Mouse (Mus musculus): ENCODE results near the gene 6330409D20Rik. TPM values are rescaled to one million over a fixed set of nuclear protein-coding genes. Genes with fewer than 3 reads are reported as not detected.

Gene 6330409D20Rik
- 0.21 TPM in 1 of 2 replicates, not detected in the other for polyA plus RNA-seq (2012; rRNA removed; ENCODE audit: low replicate concordance)

GRCm38 (mm10) chr2:32740916-32741272, at the start of gene 6330409D20Rik:
TSS of gene 6330409D20Rik (minus strand) at chr2:32741016.

GRCm38 (mm10) chr2:32784048-32784681, 43.3 kb upstream of the 6330409D20Rik start, which contains the start of gene Cfap157:
TSS of gene Cfap157 (minus strand) at chr2:32784428.

DNA sequence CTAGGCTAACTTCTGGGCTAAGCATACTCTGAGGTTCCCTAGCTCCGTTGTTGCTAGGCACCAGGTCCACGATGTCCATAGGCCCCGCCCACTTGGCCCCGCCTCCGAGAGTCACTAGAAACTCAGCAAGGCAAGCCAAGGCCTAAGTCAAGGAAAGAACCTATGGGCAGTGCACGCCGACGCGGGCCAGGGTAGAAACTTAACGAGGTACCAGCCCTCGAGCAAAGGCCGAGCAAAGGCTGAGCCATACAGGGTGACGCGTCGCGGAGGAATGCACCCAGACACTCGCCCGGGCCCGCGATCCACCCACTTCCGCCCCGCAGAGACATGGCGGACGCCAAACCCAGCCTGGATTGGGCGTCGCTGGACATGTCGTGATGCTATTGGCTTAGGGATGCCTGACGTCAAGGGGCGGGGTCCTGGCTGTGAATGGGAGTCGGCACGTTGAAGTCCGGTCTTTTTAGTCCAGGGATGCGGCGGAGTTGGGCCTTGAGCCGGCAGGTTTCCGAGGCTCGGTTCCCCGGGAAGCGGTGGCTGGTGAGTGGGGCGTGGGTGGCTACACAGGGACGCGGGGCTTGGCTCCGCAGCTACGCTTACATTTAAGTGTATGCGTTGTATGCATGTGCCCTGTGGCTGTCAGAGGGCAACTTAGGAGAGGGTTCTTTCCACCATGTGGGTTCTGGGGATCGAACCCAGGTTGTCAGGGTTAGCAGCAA, 34.7 kb upstream of the 6330409D20Rik start, which contains the start of the genes Ttc16 and Ptrh1:
Ttc16 (minus strand) TSS at position 275 of the 716 bp plus-strand sequence.
Ptrh1 (plus strand) TSS at position 428 of the 716 bp plus-strand sequence.

GRCm38 (mm10) chr2:32757056-32757845, 16.4 kb upstream of the 6330409D20Rik start, which contains the start of gene Tor2a:
TSS of gene Tor2a (plus strand) at chr2:32757234.

DNA sequence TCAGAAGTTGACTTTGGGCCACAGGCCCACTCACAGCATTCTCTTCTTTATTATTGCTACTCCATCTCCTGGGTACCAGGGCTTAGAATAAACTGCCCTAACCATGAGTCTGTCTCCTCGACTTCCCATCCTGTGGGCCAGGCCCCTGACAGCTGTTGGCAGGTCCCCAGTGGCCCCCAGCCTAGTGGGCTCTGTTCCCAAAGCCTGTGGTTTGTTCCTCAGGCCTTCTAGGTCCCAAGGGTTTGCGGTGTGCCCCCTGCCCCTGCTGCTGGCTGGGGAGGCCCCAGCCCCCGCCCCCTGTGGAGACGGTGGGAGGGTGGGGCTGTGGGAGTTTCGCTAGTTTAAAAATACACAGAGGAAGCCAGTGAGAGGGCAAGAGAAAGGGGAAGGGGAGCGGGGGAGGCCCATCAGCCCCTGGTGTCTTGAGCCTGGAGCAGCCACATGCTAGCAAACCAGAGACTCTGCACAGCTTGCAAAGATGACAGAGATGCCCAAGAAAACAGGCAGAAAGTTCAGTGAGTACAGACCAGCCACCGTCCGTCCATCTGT, 20.1 kb downstream of the 6330409D20Rik start, which contains the start of gene Sh2d3c:
Sh2d3c (plus strand) TSS at position 375 of the 549 bp plus-strand sequence.

DNA sequence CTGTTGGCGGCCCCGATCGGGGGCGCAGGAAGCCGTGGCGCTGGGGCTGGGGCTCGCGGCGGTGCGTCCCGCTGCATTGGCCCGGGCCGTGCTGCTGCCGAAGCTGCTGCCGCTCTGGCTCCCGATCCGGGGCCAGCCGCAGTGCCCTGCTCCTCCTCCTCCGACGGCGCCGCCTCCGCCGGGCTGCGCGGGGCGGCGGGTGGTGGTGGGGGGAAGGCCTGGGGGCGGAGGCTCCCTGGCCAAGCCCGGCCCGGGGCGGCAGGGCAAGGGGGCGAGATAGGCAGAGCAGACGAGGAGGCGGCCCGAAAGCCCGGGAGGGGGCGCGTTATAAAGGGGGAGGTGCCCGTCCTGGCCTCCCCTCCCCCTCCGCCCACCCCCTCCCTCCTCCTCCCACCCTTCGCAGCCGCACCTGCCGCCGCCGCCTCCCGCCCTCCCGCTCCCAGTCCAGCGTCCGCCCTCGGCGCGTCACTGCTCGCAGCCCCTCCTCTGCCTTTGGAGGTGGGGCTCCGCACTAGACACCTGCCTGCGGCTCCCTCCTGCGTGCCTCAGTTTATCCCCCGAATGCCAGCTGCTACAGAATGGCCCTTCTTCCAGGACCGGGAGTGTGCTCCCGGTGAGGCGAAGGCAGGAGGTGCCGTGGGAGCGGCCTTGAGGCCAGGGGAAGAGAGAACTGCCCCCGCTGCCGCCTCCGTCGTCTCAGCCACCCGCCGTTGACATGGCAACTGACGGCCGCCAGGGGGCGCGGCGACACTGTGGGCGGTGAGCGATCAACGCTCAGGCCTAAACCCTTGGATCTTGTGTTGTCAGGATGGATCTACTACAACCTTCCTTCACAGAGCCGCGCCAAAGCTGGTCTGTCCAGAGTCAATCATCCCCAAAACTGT, 27.6 kb downstream of the 6330409D20Rik start, which contains the start of gene Cdk9:
Cdk9 (minus strand) TSS at position 143 of the 884 bp plus-strand sequence.

GRCm38 (mm10) chr2:32704021-32704421, 36.8 kb downstream of the 6330409D20Rik start, which contains the start of gene Fpgs:
TSS of gene Fpgs (minus strand) at chr2:32704145.

Other genes with a start within 250 kb of the 6330409D20Rik start
- 56.6 and 105 TPM in 2 replicates for gene Fam102a, start 205.7 kb downstream of the 6330409D20Rik start, polyA plus RNA-seq (2012; rRNA removed; ENCODE audit: low replicate concordance)
- gene Dpm2, start 170.2 kb downstream of the 6330409D20Rik start, polyA plus RNA-seq (2012; rRNA removed; ENCODE audit: low replicate concordance), result 119 and 153 TPM in 2 replicates
- 0.55 and 0.81 TPM in 2 replicates for gene Pip5kl1, start 166.2 kb downstream of the 6330409D20Rik start, polyA plus RNA-seq (2012; rRNA removed; ENCODE audit: low replicate concordance)
- not detected in 2 replicates for gene 9430097D07Rik, start 165.3 kb downstream of the 6330409D20Rik start, polyA plus RNA-seq (2012; rRNA removed; ENCODE audit: low replicate concordance)
- gene St6galnac4, start 153.9 kb downstream of the 6330409D20Rik start, polyA plus RNA-seq (2012; rRNA removed; ENCODE audit: low replicate concordance), result 6.6 and 10.5 TPM in 2 replicates
- gene St6galnac6, start 141.3 kb downstream of the 6330409D20Rik start, polyA plus RNA-seq (2012; rRNA removed; ENCODE audit: low replicate concordance), result 17.7 and 37.0 TPM in 2 replicates
- 5.3 and 7.2 TPM in 2 replicates for gene Ak1, start 119.3 kb downstream of the 6330409D20Rik start, polyA plus RNA-seq (2012; rRNA removed; ENCODE audit: low replicate concordance)
- gene Eng, start 94.4 kb downstream of the 6330409D20Rik start, polyA plus RNA-seq (2012; rRNA removed; ENCODE audit: low replicate concordance), result 54.8 and 56.1 TPM in 2 replicates
- 24.3 and 41.7 TPM in 2 replicates for gene Fpgs, start 36.9 kb downstream of the 6330409D20Rik start, polyA plus RNA-seq (2012; rRNA removed; ENCODE audit: low replicate concordance)
- gene Cdk9, start 27.9 kb downstream of the 6330409D20Rik start, polyA plus RNA-seq (2012; rRNA removed; ENCODE audit: low replicate concordance), result 60.9 and 65.3 TPM in 2 replicates
- gene Sh2d3c, start 20.0 kb downstream of the 6330409D20Rik start, polyA plus RNA-seq (2012; rRNA removed; ENCODE audit: low replicate concordance), result 14.2 and 14.7 TPM in 2 replicates
- 94.7 and 125 TPM in 2 replicates for gene Tor2a, start 16.2 kb upstream of the 6330409D20Rik start, polyA plus RNA-seq (2012; rRNA removed; ENCODE audit: low replicate concordance)
- gene Ttc16, start 34.6 kb upstream of the 6330409D20Rik start, polyA plus RNA-seq (2012; rRNA removed; ENCODE audit: low replicate concordance), result 0.71 and 1.7 TPM in 2 replicates
- 11.1 and 31.8 TPM in 2 replicates for gene Ptrh1, start 34.8 kb upstream of the 6330409D20Rik start, polyA plus RNA-seq (2012; rRNA removed; ENCODE audit: low replicate concordance)
- gene Cfap157, start 43.4 kb upstream of the 6330409D20Rik start, polyA plus RNA-seq (2012; rRNA removed; ENCODE audit: low replicate concordance), result 0.09 TPM in 1 of 2 replicates, not detected in the other
- 5.1 and 5.2 TPM in 2 replicates for gene Stxbp1, start 106.2 kb upstream of the 6330409D20Rik start, polyA plus RNA-seq (2012; rRNA removed; ENCODE audit: low replicate concordance)
- gene Fam129b, start 135.1 kb upstream of the 6330409D20Rik start, polyA plus RNA-seq (2012; rRNA removed; ENCODE audit: low replicate concordance), result 20.8 and 31.5 TPM in 2 replicates
- 202 and 216 TPM in 2 replicates for gene Rpl12, start 220.5 kb upstream of the 6330409D20Rik start, polyA plus RNA-seq (2012; rRNA removed; ENCODE audit: low replicate concordance)
- gene Lrsam1, start 220.6 kb upstream of the 6330409D20Rik start, polyA plus RNA-seq (2012; rRNA removed; ENCODE audit: low replicate concordance), result 9.7 TPM in 2 replicates
- gene Slc2a8, start 241.1 kb upstream of the 6330409D20Rik start, polyA plus RNA-seq (2012; rRNA removed; ENCODE audit: low replicate concordance), result 97.8 and 140 TPM in 2 replicates